Mouse (Mus musculus) olfactory bulb, adult 2 months (tissue): ENCODE measurements around the gene Usb1. TPM values are rescaled to one million over a fixed set of nuclear protein-coding genes. Genes with fewer than 3 reads are reported as not detected.

Experiments
- H3K27ac ChIP-seq: fragments of 200-500 bp; 2 replicates; pipeline ENCODE4 v1.5.1; 2012; ENCODE audit warnings: low read depth, low read length; ENCODE audit not compliant: insufficient read depth
- H3K4me1 ChIP-seq: fragments of 200-500 bp; 2 replicates; pipeline ENCODE4 v1.6.1; 2012; ENCODE audit warnings: low read length; ENCODE audit not compliant: control insufficient read depth, insufficient read depth
- H3K4me3 ChIP-seq: fragments of 200-500 bp; 2 replicates; pipeline ENCODE4 v1.5.1; 2012; ENCODE audit warnings: mild to moderate bottlenecking, low read depth, low read length, moderate library complexity; ENCODE audit not compliant: insufficient read depth
- CTCF ChIP-seq: fragments of 200-500 bp; IDR thresholded peaks from 2 replicates; pipeline ENCODE4 v1.5.1; 2012; ENCODE audit warnings: low read depth, mild to moderate bottlenecking, low read length, moderate library complexity; ENCODE audit not compliant: insufficient read depth
- POLR2A ChIP-seq: fragments of 200-500 bp; IDR thresholded peaks from 2 replicates; pipeline ENCODE4 v1.6.1; 2012; ENCODE audit warnings: mild to moderate bottlenecking, low read depth, low read length, moderate library complexity; ENCODE audit not compliant: insufficient read depth
- WGBS: fragments of 180-500 bp; shearing (Covaris S2); methylation state at CpG from one replicate; pipeline ENCODE4 v1.1.7; 2018; 5-methylcytosine and 5-hydroxymethylcytosine counted together
- polyA plus RNA-seq: library from polyadenylated mRNA; stranded (reverse); fragments of >200 nt; gene quantifications from 2 replicates; pipeline ENCODE4 v1.2.4, GENCODE M21; 2012; ENCODE audit warnings: low replicate concordance; ENCODE audit not compliant: missing spikeins, insufficient read depth, insufficient read length

Usb1 gene
- polyA plus RNA-seq, 1 experiment = not detected

DNA sequence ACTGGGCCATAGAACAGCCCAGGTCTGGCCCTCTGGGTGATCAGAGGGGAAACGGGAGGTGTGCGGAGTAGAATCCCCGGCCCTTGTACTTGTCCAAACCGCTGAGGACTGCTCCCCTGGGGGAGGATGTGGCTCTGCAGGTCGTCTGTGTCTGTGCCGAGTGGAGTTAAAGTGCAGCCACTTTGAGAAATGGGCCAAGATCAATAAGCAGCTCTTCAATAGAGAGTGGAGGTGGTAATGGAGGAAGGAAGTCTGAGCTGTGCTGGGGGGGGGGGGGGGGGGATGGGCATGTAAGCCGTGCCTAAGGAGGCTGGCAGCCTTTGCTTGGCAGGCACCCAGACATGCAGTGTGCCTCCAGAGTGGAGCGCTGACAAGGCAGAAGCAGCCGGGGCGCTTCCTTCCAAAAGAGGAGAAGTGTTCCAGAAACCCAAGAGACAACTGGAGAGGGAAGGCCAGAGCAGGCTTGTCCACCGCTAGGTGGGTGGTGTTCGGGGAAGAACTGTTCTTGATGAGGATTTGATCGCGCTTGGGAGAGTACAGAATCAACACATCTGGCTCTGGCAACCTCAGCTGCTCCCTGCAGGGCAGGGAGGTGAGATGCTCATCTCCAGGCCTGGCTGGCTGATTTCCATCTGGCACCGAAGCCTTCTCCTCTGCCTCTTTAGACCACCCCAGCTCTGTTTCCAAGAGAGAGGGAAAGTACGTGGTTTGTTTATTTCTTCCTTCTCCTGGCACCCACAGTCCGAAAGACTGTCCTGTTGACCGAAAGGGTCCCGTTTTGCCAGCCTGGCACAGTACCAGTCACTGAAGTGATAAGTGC, 16.9 kb downstream of the Usb1 start:
- 18% methylated on average over 19 of the region's 19 CpGs for WGBS
- Histone ChIP-seq H3K4me3 (no peak overlapping the region), H3K4me1 (peaks cover 34% of the 10 kb centered on the region), H3K27ac (no peak overlapping the region)
- TF ChIP-seq CTCF (no peak), POLR2A (no peak)

DNA sequence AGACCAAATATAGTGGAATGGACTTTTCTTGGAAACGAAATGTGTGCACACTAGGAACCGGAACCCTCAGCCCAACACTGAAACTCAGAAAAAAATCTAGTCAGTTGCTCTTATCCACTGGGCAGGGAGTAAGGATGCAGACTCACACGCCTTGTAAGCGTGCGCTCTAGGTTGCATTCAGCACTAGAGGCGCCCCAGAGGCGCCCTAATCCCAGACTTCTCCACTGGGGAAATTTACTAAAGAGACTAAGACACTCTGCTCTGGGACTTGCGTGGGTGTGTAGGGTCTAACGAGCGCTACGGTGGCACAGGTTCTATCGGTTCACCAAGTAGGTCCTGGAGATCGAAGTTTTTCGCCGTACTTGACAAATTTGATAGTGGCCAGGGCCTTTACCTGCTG, 19.4 kb downstream of the Usb1 start:
- Histone ChIP-seq H3K4me1 (peaks cover 37% of the 10 kb centered on the region), H3K4me3 (no peak overlapping the region), H3K27ac (no peak overlapping the region)
- TF ChIP-seq POLR2A = no peak
- TF ChIP-seq CTCF = no peak
- WGBS = 3% methylated on average over 15 of the region's 15 CpGs

DNA sequence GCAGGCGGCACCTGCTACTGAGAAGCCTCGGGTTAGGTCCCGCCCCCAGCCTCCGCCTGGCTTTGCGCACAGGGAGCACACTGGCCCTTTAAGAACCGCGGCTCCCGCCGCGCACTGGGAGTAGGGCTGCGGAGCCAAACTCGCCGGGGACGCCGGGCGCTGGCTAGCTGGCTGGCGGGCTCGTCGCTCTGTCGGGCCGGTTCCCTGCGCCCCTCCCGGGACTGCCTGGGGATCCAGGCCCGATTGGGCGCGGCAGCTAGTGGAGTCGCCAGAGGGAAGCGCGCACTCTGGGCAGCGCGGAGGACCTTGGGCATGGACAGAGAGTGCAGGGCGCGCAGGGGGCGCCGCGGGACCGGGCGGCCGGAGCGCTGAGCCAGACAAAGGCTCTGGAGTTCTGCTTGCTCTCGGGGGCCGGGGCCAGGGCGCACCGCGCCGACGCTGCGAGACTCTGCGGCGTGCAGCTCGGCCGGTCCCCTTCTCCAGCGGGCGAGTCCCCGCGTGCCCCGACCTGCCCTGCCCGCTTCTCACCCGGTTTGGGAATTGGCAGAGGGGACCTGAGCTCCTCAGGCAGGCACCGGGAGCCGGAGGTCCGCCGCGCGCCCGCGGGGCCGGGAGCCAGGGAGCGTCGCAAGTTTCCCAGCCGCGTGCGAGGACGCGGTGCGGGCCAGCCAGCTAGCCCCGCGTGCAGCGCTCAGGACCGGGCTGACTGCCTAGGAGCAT, 20.2 kb downstream of the Usb1 start, which contains the start of gene Mmp15:
Mmp15 (plus strand) TSS at position 118 of the 720 bp plus-strand sequence.
- WGBS = under 1% methylated on average over 79 of the region's 80 CpGs
- Histone ChIP-seq H3K27ac (no peak within 1 kb of the TSS), H3K4me1 (peaks cover 34% of the 10 kb centered on the region), H3K4me3 (peak within 1 kb of the TSS; percentile 72)
- TF ChIP-seq CTCF = no peak
- 0 out of 2 replicates have a peak, but pooled peaks have one; percentile 27 for TF ChIP-seq POLR2A

DNA sequence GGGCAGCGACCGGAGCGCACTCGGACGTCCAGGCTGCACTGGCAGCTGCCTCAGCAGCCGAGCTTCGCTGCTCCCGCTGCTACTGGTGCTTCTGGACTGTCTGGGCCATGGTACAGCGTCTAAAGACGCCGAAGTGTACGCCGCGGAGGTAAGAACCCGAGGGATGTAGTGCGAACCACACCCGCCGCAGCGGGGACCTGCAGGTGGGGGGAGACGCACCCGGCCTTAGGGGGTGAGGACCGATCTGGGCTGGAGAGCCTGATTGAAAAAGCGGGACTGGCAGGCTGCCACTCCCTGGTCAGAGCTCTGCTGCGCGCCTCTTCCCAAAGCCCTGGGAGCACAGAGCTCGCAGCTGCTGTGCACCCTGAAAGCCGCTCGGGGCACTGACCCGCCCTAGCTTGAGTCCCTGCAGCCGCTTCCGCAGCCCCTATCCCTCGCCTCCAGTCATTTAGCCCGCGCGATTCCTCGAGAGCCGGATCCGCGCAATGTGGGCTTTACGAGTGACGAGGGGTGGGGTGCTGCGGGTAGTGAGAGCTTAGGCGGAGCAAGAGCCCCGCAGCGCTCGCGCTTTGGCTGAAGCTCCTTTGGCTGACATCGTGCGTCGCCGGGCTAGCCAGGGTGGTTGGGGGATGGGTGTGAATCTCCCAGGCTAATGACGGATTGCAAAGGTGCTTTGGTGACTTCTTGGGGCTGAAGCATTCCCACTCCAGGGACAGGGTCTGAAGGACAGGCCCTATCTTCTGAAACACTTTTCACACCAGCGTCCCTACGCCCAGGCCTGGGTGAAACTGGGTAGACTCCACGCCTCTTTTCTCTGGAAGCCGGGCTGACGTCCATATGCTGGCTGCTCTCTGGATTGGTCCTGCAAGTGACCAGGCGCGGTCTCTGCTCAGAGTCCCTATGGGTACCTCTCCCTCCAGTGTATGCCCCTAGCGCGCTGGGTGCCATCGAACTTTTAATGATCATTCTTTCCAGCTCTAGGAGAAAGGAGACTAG, 21.1 kb downstream of the Usb1 start:
- Histone ChIP-seq H3K4me1 (peaks cover 34% of the 10 kb centered on the region), H3K27ac (no peak overlapping the region), H3K4me3 (peak overlapping the region; percentile 72)
- TF ChIP-seq CTCF = no peak
- peak; percentile 11; the same call in 1 of the 2 replicates for TF ChIP-seq POLR2A
- 8% methylated on average over 62 of the region's 62 CpGs for WGBS

DNA sequence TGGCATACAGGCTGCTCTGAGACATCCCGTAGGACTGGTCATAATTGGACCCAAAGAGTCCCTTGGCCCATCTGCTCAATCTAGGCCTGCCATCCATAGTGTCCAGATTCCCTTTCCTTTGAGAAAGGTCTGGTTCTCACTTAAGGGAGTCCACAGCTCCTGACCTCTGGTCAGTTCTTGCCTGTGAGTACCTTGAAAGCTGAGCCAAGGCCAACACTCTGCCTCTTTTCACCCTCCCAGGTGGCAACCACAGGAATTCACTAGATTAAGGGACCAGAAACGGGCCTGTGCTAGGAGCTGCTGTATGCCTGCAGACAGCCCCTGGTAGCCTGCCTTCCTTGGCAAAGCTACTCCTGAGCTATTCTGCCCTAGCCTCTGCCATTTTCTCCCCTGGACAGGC, 22.5 kb downstream of the Usb1 start:
- peaks cover 21% of the 10 kb centered on the region for H3K4me1 ChIP-seq
- TF ChIP-seq CTCF (no peak), POLR2A (no peak)
- no peak overlapping the region for H3K27ac ChIP-seq
- no peak overlapping the region for H3K4me3 ChIP-seq
- WGBS = 96% methylated on average over 2 of the region's 2 CpGs

DNA sequence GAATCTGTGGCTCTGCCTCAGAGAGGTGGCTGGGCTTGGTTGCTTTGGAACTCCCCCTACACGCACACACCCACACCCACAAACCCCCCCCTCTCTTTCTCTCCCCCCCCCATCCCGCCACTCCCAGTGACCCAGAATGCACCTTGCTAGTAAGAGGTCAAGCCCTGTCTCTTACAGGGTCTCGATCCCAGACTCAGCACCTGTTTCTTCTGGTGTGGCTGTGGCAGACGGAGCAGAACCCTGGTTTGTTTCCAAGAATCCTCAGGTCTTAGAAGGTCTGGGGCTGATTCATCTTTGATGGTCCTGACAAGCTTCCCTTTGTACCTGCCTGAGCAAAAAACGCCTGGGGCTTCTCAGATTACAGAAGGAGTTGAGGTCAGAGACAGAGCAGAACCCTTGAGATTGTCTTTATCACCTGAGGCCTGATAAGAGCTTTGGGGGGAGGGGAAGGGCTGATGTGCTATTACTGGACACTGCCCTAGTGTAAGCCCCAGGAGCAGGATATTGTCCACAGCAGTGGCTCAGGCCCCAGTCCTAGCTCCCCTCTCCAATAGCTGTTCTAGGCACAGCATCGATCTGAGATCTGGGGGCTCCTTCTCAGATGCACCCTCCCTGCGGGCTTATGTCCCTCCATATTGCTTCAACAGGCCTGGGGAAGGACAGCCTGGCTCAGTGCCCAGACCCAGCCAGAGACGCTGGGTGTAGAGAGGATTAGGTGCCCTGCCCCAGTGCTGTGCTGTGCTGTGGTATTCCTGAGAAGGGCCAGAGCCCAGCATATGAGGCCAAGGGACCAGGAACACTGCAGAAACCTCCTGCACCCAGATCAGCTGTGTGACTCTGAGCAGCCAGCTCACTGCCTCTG, 26.7 kb downstream of the Usb1 start:
- no peak for TF ChIP-seq CTCF
- no peak for TF ChIP-seq POLR2A
- Histone ChIP-seq H3K27ac (no peak overlapping the region), H3K4me1 (peaks cover 12% of the 10 kb centered on the region; the same call in 1 of the 2 replicates), H3K4me3 (no peak overlapping the region)
- 74% methylated on average over 7 of the region's 8 CpGs for WGBS

DNA sequence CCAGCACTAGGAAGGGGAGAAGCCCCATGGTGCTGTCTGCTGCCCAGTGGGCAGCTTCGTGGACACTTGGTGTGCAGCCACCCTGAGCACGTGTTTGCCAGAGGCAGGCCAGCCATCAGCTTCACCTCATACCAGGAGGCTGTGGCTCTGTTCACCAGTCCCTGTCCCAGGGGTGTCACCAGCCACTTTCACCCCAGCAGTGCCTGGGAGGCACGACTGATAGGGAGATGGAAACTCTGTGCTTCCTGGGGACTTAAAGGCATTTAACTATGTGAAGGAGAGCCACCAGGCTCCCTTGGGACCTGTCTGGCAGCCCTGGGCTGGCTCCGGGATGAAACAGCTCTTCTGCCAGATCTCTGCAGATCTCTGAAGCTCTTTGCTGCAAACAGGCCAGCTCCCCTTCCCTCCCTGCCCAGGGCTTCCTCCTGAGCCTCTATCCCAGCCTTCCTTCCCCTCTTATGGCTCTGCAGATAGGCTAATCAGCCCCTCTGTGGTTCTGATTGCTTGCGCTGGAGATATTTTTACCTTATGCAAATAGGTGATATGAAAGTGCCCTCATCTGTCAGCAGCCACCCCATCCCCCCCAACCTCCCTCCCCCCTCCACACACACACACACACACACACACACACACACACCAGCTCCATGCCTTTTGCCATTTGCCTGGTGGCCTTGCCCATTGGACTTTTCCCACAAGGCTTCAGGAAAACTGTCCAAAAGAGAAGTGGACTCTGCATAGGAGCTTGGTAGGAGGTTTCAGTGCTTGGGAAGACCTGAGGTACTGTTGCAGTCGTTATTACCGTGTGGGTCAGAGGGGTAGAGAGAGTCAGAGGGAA, 28.3 kb downstream of the Usb1 start:
- peaks cover 7% of the 10 kb centered on the region; the same call in 1 of the 2 replicates for H3K4me1 ChIP-seq
- no peak overlapping the region for H3K4me3 ChIP-seq
- H3K27ac ChIP-seq = no peak overlapping the region
- TF ChIP-seq CTCF (no peak), POLR2A (no peak)
- 58% methylated on average over 7 of the region's 7 CpGs for WGBS
